Mouse (Mus musculus) forebrain, embryonic 12.5 days (tissue): ENCODE results near the gene Fnip1. TPM values are rescaled to one million over a fixed set of nuclear protein-coding genes. Genes with fewer than 3 reads are reported as not detected.
A peak's percentile ranks its signal among the peaks of the same experiment; 100 is the strongest.
"Not testable (repeated sequence)": the region's sequence is repeated elsewhere in the genome, so short reads cannot be mapped to it uniquely, and the experiment has no call there.

Source experiments
- ATAC-seq: fragments of 200-750 bp; cut with Nextera tagmentation; 2 replicates; pipeline ENCODE4 v1.8.0; 2017; ENCODE audit warnings: moderate TSS enrichment; ENCODE audit not compliant: low FRiP score
- H3K27ac ChIP-seq: fragments of 300-500 bp; sonication (generic); 2 replicates; pipeline ENCODE4 v1.5.1; 2016; ENCODE audit warnings: mild to moderate bottlenecking
- H3K27me3 ChIP-seq: fragments of 300-500 bp; sonication (generic); 2 replicates; pipeline ENCODE4 v1.6.1; 2016; ENCODE audit warnings: mild to moderate bottlenecking
- H3K36me3 ChIP-seq: fragments of 300-500 bp; sonication (generic); replicated peaks from 2 replicates; pipeline ENCODE4 v1.6.1; 2016; ENCODE audit warnings: mild to moderate bottlenecking
- H3K4me1 ChIP-seq: fragments of 300-500 bp; sonication (generic); 2 replicates; pipeline ENCODE4 v1.6.1; 2016
- H3K4me2 ChIP-seq: fragments of 300-500 bp; sonication (generic); 2 replicates; pipeline ENCODE4 v1.6.1; 2016; ENCODE audit warnings: mild to moderate bottlenecking, moderate library complexity
- H3K4me3 ChIP-seq: fragments of 300-500 bp; sonication (generic); replicated peaks from 2 replicates; pipeline ENCODE4 v1.5.1; 2016; ENCODE audit warnings: mild to moderate bottlenecking
- H3K9ac ChIP-seq: fragments of 300-500 bp; sonication (generic); 2 replicates; pipeline ENCODE4 v1.6.1; 2016; ENCODE audit warnings: mild to moderate bottlenecking
- H3K9me3 ChIP-seq: fragments of 300-500 bp; sonication (generic); 2 replicates; pipeline ENCODE4 v1.6.1; 2016
- WGBS: fragments of 180-500 bp; shearing (Covaris S2); methylation state at CpG from one replicate; pipeline ENCODE4 v1.1.7; 2016; 5-methylcytosine and 5-hydroxymethylcytosine counted together
- polyA plus RNA-seq: library from polyadenylated mRNA; unstranded; fragments of >200 nt; fragmentation: Nextera tagmentation; extraction: Ambion mirVana; gene quantifications from 2 replicates; pipeline ENCODE4 v1.2.1, GENCODE M21; 2016

The Fnip1 gene
- polyA plus RNA-seq: 12.4 and 13.8 TPM in 2 replicates

DNA sequence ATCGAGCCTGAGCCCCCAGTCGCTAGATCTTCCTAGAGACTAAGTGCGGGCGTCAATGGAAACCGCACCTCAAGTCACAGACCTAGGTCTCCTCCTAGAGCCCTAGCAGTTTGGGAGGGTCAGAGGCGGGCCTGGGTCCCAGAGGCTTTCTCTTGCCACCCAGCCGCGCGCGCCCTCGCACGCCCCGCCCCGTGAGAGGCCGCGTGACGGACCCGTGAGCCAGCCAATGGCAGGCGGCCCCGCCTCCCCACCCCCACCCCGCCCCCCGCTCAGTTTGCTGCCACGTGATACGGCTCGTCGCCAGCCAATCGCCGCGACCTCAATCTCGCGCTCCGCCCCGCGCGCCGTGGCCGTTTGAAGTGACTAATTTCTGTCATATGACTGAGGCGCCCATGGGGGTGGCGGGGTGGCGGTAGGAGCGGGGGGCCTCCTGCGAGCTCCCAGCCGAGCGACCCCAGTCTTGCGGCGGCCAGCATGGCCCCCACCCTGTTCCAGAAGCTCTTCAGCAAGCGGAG is at the start of gene Fnip1:
TSS of gene Fnip1 (plus strand) at position 377 of the 515 bp plus-strand sequence.
- Histone ChIP-seq H3K4me3 (peak within 1 kb of the TSS; percentile 95), H3K9me3 (no peaks in the 10 kb centered on the region), H3K27me3 (no peaks in the 10 kb centered on the region), H3K4me1 (peaks cover 18% of the 10 kb centered on the region), H3K4me2 (peak within 1 kb of the TSS; percentile 73), H3K9ac (peak within 1 kb of the TSS; percentile 93), H3K36me3 (no peaks in the 10 kb centered on the region), H3K27ac (peak within 1 kb of the TSS; percentile 85)
- peak; percentile 97 for ATAC-seq
- WGBS: under 1% methylated on average over 33 of the region's 47 CpGs

DNA sequence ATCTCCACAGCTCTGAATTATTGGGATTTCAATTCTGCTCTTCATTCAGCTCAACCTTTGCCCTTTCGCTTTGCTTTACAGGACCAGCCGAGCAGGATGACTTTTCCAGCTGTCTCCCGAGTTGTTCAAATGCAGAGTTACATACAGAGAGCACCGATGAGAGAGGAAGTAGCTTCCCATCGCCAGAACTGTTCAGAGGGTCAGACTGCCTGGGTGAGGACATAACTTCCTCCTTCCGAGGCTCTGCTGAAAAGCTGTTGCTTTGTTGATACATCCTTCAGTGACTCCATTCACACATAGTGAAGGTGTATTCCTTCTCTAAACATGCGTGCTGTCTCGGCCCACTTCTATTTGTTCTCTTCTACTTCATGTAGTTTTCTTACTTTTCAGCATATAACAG is 47.6 kb upstream of the Fnip1 start:
- Histone ChIP-seq H3K27me3 (no peaks in the 10 kb centered on the region), H3K36me3 (no peaks in the 10 kb centered on the region), H3K4me1 (no peaks in the 10 kb centered on the region), H3K4me2 (no peak overlapping the region), H3K9ac (no peak overlapping the region), H3K27ac (no peak overlapping the region), H3K4me3 (no peak overlapping the region), H3K9me3 (no peaks in the 10 kb centered on the region)
- 81% methylated on average over 8 of the region's 8 CpGs for WGBS
- ATAC-seq: no peak

DNA sequence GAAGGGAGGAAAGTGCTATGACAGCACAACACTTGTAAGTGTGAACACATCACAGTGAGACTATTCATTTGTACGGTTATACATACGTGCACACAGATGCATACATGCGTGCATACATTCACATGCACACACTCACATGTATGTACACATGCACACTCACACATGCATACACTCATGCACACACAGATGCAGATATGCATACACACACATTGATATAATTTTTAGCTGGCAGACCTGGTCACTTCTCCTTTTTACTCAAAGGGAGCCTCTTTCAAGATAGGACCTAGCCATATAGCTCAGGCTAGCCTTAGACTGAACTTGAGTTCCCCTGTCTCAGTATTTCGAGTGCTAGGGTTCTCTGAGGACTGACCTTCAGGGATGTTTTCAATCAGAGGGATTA is 46.7 kb upstream of the Fnip1 start:
- Histone ChIP-seq H3K27me3 (no peaks in the 10 kb centered on the region), H3K36me3 (no peaks in the 10 kb centered on the region), H3K4me2 (no peak overlapping the region), H3K9ac (no peak overlapping the region), H3K27ac (no peak overlapping the region), H3K4me1 (no peaks in the 10 kb centered on the region), H3K9me3 (no peaks in the 10 kb centered on the region), H3K4me3 (no peak overlapping the region)
- 85% methylated on average over 4 of the region's 4 CpGs for whole genome bisulfite sequencing
- ATAC-seq: no peak

DNA sequence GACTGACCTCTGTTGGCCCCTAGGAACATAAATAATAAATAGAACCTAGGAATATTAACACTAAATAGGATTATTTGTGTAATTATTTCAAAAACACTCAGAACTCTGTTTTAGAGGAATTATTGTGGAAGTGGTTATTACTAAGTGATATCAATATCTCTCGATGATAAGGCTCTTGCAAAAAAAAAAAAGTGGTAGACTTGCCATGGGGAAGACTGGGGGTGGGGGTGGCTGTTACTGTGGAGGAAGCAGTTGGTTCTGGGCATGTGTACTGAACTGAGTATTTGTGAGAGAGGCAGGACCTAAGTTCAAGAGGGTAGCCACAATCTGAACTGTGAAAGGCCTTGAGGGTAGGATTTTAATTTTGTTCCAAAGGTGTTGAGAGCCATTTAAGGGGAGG is 41.3 kb upstream of the Fnip1 start:
- H3K4me1 ChIP-seq: no peaks in the 10 kb centered on the region
- ATAC-seq: no peak
- no peaks in the 10 kb centered on the region for H3K36me3 ChIP-seq

DNA sequence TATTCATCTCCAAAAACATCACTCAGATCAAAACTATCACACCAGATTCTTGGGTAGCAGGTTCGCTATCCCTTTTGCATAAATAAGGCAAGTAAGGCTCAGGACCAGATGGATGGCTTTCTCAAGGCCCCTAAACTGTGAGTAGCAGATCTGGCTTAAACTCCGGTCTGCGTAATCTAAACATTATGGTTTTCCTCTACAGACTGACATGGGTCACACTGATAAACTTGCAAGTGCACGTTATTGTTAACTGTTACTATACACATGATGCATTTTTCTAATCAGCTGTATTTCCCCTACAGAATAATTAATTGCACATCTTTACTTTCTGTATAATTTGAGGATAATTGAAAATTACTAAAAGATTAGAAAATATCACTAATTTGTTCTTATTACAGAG is 39.9 kb upstream of the Fnip1 start:
- WGBS: 85% methylated on average over 4 of the region's 4 CpGs
- no peak overlapping the region for H3K4me3 ChIP-seq

More for the DNA sequence above, 41.3 kb upstream of the Fnip1 start:
- Histone ChIP-seq H3K4me3 (no peak overlapping the region), H3K4me2 (no peak overlapping the region), H3K27me3 (no peaks in the 10 kb centered on the region), H3K9ac (no peak overlapping the region), H3K9me3 (no peaks in the 10 kb centered on the region), H3K27ac (no peak overlapping the region)
- 90% methylated on average over 1 of the region's 1 CpGs for WGBS

DNA sequence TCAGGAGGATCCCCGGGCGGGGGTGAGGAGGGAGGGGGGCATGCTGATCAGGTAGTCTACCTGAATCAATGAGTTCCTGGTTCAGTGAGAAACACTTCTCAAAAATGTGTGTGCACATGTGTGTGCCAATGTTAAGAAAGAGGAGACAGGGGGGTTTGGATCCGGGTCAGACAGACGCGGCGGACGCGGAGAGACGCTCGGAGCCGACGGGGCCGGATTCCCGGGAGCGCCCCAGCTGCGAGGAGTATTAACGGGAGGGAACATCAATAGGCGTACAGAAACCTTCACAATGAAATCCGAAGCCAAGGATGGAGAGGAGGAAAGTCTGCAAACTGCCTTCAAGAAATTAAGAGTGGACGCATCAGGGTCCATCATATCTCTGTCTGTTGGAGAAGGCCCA is 37.2 kb upstream of the Fnip1 start:
- H3K36me3 ChIP-seq, H3K27ac ChIP-seq, ATAC-seq, H3K9ac ChIP-seq, H3K9me3 ChIP-seq, H3K4me2 ChIP-seq, H3K4me1 ChIP-seq, H3K27me3 ChIP-seq, H3K4me3 ChIP-seq: not testable (repeated sequence)
- 95% methylated on average over 20 of the region's 20 CpGs for WGBS

More for the DNA sequence above, 39.9 kb upstream of the Fnip1 start:
- Histone ChIP-seq H3K27me3 (no peaks in the 10 kb centered on the region), H3K36me3 (no peaks in the 10 kb centered on the region), H3K4me1 (no peaks in the 10 kb centered on the region), H3K9ac (no peak overlapping the region), H3K4me2 (no peak overlapping the region), H3K9me3 (no peaks in the 10 kb centered on the region), H3K27ac (no peak overlapping the region)
- ATAC-seq: no peak

DNA sequence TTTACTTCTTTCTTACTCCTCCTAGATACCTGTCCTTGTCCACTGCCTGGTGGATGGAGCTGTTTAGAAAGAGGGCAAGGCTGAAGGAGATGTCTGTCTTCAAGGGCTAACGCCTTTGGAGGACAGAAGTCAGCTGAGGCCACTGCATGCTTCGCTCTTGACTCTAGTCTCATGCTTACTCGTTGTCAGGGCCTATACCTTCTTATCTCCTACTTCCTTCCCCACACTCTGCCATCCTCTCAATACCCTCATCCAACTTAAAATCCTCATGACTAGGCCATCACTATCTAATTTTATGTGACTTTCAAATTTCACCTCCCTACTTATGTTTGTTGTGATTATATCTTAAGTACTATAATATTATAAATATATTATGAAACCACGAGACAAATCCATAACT is 33.1 kb upstream of the Fnip1 start:
- Histone ChIP-seq H3K27me3 (no peaks in the 10 kb centered on the region), H3K4me2 (no peak overlapping the region), H3K4me1 (no peaks in the 10 kb centered on the region), H3K9me3 (no peaks in the 10 kb centered on the region), H3K4me3 (no peak overlapping the region), H3K9ac (no peak overlapping the region), H3K36me3 (no peaks in the 10 kb centered on the region), H3K27ac (no peak overlapping the region)
- 83% methylated on average over 4 of the region's 4 CpGs for WGBS
- ATAC-seq: no peak

DNA sequence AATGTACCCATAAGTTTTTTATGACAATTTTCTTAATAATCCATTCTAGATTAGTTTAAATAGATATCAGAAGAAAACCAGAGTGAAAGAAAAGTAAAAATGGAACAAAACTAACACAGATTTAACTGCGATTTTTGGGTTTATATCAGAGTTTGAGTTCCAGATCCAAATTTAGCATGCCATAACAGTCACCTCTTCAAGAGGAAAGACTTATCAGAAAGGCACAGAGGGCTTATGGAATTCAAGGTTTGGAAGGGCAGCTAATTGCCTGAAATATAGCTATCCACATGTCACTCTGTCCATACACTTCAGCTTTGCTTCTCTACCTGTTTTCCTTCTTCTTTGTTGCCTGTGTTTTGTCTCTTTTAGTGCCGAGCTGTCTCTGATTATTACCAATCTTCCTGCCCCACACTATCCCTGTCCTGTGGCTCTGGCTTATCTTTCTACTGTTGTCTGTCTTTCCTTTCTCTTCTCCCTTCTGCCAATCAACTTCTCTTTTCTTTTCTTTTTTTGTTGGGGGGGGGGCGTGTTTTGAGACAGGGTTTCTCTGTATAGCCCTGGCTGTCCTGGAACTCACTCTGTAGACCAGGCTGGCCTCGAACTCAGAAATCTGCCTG is 31.0 kb upstream of the Fnip1 start:
- 87% methylated on average over 4 of the region's 4 CpGs for WGBS
- ATAC-seq: no peak
- H3K4me3 ChIP-seq: no peak overlapping the region

DNA sequence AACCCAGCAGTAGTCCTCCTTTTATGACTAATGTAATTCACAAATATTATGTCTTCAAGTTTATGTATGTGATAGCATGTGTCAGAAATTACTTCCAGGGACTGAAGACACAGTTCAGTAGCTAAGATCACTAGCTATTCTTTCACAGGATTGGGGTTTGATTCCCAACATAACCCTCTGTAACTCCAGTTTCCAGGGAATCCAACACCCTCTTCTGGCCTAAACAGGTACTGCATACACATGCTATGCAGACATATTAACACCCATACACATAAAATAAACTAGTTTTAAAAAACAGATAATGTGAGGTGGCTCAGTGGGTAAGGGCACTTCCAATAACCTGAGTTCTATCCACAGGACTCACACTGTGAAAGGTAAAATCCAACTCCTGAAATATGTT is 27.4 kb upstream of the Fnip1 start:
- no peaks in the 10 kb centered on the region for H3K27me3 ChIP-seq
- no peak overlapping the region for H3K4me3 ChIP-seq
- H3K27ac ChIP-seq: no peak overlapping the region
- H3K9me3 ChIP-seq: no peaks in the 10 kb centered on the region
- ATAC-seq: no peak
- no peaks in the 10 kb centered on the region; the same call in 1 of the 2 replicates for H3K4me1 ChIP-seq
- no peak overlapping the region for H3K9ac ChIP-seq
- H3K4me2 ChIP-seq: no peak overlapping the region
- no peaks in the 10 kb centered on the region for H3K36me3 ChIP-seq

More for the DNA sequence above, 31.0 kb upstream of the Fnip1 start:
- H3K27me3 ChIP-seq: no peaks in the 10 kb centered on the region
- H3K9me3 ChIP-seq: no peaks in the 10 kb centered on the region
- no peak overlapping the region for H3K9ac ChIP-seq
- H3K27ac ChIP-seq: no peak overlapping the region
- no peaks in the 10 kb centered on the region for H3K36me3 ChIP-seq
- H3K4me2 ChIP-seq: no peak overlapping the region
- H3K4me1 ChIP-seq: no peaks in the 10 kb centered on the region

DNA sequence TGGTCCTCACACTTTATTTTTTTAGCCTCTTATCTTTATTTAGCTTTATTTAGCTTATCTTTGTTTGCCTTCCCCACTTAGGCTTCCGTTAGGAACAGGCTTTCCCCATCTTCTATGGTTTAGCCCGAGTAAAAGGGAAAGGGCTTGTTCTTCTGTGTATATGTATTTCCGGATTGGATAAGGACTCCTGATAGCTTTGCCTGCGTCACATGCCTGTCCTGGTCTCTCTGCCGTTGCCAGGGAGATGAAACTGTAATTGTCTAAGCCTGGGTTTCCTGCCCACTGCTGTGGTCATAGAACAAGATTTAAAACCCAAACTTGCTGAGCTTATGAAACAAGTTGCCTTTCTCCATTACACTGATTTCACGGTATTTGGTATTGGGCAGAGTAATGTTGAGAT is 25.0 kb upstream of the Fnip1 start:
- no peaks in the 10 kb centered on the region; the same call in 1 of the 2 replicates for H3K4me1 ChIP-seq
- ATAC-seq: no peak
- 62% methylated on average over 6 of the region's 6 CpGs for WGBS
- H3K9ac ChIP-seq: no peak overlapping the region
- no peaks in the 10 kb centered on the region for H3K9me3 ChIP-seq
- H3K4me2 ChIP-seq: no peak overlapping the region
- H3K27me3 ChIP-seq: no peaks in the 10 kb centered on the region
- H3K4me3 ChIP-seq: no peak overlapping the region
- no peak overlapping the region for H3K27ac ChIP-seq
- H3K36me3 ChIP-seq: no peaks in the 10 kb centered on the region

DNA sequence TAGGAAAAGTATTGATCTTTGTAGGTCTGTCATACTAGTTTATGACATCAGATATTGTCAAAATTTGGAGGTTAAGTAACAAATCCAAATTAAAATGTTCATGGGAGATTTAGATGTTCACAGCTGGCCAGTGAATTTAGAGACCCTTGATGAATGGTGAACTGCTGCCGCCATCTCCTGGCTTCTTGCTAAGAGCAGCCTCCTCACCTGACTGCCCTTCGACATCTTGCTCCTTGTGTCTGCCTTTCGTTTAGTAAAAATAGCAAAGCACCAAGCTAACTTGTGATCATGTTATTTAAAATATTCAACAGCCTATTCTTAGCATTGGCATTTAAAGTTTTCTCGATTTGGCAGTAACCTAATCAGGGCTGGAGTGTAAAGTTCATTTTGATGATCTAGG is 15.0 kb upstream of the Fnip1 start:
- Histone ChIP-seq H3K9me3 (no peaks in the 10 kb centered on the region), H3K27ac (no peak overlapping the region), H3K36me3 (no peaks in the 10 kb centered on the region), H3K4me1 (no peaks in the 10 kb centered on the region), H3K9ac (no peak overlapping the region), H3K27me3 (no peaks in the 10 kb centered on the region), H3K4me2 (no peak overlapping the region), H3K4me3 (no peak overlapping the region)
- no peak for ATAC-seq
- 88% methylated on average over 4 of the region's 4 CpGs for WGBS

DNA sequence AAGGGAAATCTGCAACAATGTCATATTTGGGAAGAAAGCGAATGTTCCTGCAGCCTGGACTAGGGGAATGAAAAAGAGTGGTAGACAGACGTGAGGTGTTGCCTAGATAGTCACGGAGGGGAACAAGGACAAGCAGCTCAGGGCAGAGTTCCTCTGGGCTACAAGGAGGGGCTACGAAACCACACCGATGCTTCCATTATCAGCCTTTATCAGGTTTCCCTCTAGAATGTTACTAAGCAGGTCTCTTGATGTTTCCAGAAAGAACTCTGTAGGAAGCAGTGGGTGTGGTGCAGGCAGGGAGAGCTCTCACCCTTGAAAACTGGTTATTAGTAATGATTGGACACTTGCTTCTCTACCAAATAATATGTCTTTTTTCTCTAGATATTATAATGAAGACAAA is 11.7 kb upstream of the Fnip1 start:
- Histone ChIP-seq H3K4me2 (no peak overlapping the region), H3K9ac (no peak overlapping the region), H3K4me1 (no peaks in the 10 kb centered on the region), H3K36me3 (no peaks in the 10 kb centered on the region), H3K9me3 (no peaks in the 10 kb centered on the region), H3K27ac (no peak overlapping the region), H3K27me3 (no peaks in the 10 kb centered on the region), H3K4me3 (no peak overlapping the region)
- WGBS: 85% methylated on average over 5 of the region's 5 CpGs
- no peak for ATAC-seq

DNA sequence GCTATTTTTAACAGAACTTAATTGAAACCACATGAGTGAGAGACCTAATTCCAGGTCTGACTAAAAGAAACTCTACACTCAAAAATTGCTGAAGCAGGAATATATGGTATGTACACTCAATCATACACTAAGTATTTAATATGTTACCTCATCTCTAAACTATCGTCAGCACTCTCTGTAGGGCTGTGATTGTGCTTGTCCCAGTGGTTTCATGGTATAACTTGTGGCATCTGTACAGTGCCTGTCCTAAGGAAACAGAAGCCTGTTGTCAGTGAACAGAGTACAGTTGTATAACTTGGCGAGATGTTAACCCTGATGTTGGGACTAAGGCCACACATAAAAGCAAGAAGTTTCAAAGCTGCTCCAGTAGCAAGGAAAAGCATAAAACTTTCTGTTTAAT is 10.9 kb upstream of the Fnip1 start:
- H3K36me3 ChIP-seq: no peaks in the 10 kb centered on the region
- H3K27me3 ChIP-seq: no peaks in the 10 kb centered on the region
- no peak overlapping the region for H3K4me3 ChIP-seq
- no peaks in the 10 kb centered on the region for H3K9me3 ChIP-seq
- no peak for ATAC-seq
- no peak overlapping the region for H3K4me2 ChIP-seq
- no peak overlapping the region for H3K27ac ChIP-seq
- WGBS: 76% methylated on average over 2 of the region's 2 CpGs
- H3K9ac ChIP-seq: no peak overlapping the region
- no peaks in the 10 kb centered on the region for H3K4me1 ChIP-seq
